Mouse (Mus musculus) limb, embryonic 11.5 days (tissue): ENCODE data around the gene Bcat2. TPM values are rescaled to one million over a fixed set of nuclear protein-coding genes. Genes with fewer than 3 reads are reported as not detected.
A peak's percentile ranks its signal among the peaks of the same experiment; 100 is the strongest.

Experiments
- ATAC-seq: fragments of 200-750 bp; cut with Nextera tagmentation; 2 replicates; pipeline ENCODE4 v1.8.0; 2017; ENCODE audit warnings: low read depth; ENCODE audit not compliant: insufficient number of reproducible peaks, low FRiP score, low TSS enrichment
- DNase-seq: peaks from one replicate; pipeline ENCODE4 v3.0.0-alpha.2; 2015; ENCODE audit warnings: low spot score
- H3K27ac ChIP-seq: fragments of 300-500 bp; sonication (generic); replicated peaks from 2 replicates; pipeline ENCODE4 v1.5.1; 2014; ENCODE audit warnings: low read depth, mild to moderate bottlenecking, low read length
- H3K27me3 ChIP-seq: fragments of 300-500 bp; sonication (generic); 2 replicates; pipeline ENCODE4 v1.6.1; 2014; ENCODE audit warnings: mild to moderate bottlenecking, low read length, mixed read lengths; ENCODE audit not compliant: control insufficient read depth, insufficient read depth
- H3K36me3 ChIP-seq: fragments of 300-500 bp; sonication (generic); 2 replicates; pipeline ENCODE4 v1.6.1; 2014; ENCODE audit warnings: mild to moderate bottlenecking, low read length, moderate library complexity, mixed read lengths; ENCODE audit not compliant: control insufficient read depth, insufficient read depth
- H3K4me1 ChIP-seq: fragments of 300-500 bp; sonication (generic); 2 replicates; pipeline ENCODE4 v1.6.1; 2014; ENCODE audit warnings: low read length, mixed read lengths; ENCODE audit not compliant: control insufficient read depth, insufficient read depth
- H3K4me2 ChIP-seq: fragments of 300-500 bp; sonication (generic); 2 replicates; pipeline ENCODE4 v1.6.1; 2014; ENCODE audit warnings: low read depth, mild to moderate bottlenecking, moderate library complexity; ENCODE audit not compliant: severe bottlenecking
- H3K4me3 ChIP-seq: fragments of 300-500 bp; sonication (generic); 2 replicates; pipeline ENCODE4 v1.5.1; 2014; ENCODE audit warnings: low read depth, low read length
- H3K9ac ChIP-seq: fragments of 300-500 bp; sonication (generic); 2 replicates; pipeline ENCODE4 v1.6.1; 2014; ENCODE audit warnings: mild to moderate bottlenecking, low read length
- H3K9me3 ChIP-seq: fragments of 300-500 bp; sonication (generic); 2 replicates; pipeline ENCODE4 v1.6.1; 2016; ENCODE audit warnings: low read length; ENCODE audit not compliant: control insufficient read depth
- WGBS: fragments of 180-500 bp; shearing (Covaris S2); extraction: QIAGEN DNeasy Blood & Tissue Kit; methylation state at CpG from one replicate; pipeline ENCODE4 v1.1.7; 2014; 5-methylcytosine and 5-hydroxymethylcytosine counted together
- polyA plus RNA-seq: library from polyadenylated mRNA; unstranded; fragments of >200 nt; fragmentation: Nextera tagmentation; extraction: Ambion mirVana; gene quantifications from 2 replicates; pipeline ENCODE4 v1.2.1, GENCODE M21; 2014

Bcat2 gene
- polyA plus RNA-seq, 1 experiment from 2014 or later: 50.7 TPM

DNA sequence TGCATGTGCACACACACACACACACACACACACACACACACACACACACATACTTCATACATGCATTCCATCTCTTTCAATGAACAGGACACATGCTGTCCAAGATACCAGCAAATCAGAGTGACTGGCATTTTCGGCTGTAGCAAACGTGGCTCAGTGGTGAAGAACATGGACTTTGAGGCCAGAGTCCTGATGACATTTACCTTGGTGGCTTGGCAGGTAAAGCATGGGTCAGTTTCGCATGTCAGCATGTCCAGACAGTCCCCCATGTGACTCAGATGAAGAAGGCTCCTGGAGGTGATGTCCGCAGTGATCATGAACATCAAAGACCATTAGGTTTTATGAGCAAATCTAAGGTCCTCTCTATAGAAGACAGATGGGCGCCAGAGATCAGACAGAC is 27.1 kb downstream of the Bcat2 start:
- Histone ChIP-seq H3K4me3 (no peak overlapping the region), H3K4me2 (no peak overlapping the region), H3K9ac (no peak overlapping the region), H3K36me3 (no peaks in the 10 kb centered on the region), H3K27me3 (no peaks in the 10 kb centered on the region), H3K27ac (no peak overlapping the region), H3K9me3 (no peaks in the 10 kb centered on the region), H3K4me1 (no peaks in the 10 kb centered on the region)
- ATAC-seq (no peak), DNase-seq (no peak)
- 85% methylated on average over 5 of the region's 5 CpGs for WGBS

DNA sequence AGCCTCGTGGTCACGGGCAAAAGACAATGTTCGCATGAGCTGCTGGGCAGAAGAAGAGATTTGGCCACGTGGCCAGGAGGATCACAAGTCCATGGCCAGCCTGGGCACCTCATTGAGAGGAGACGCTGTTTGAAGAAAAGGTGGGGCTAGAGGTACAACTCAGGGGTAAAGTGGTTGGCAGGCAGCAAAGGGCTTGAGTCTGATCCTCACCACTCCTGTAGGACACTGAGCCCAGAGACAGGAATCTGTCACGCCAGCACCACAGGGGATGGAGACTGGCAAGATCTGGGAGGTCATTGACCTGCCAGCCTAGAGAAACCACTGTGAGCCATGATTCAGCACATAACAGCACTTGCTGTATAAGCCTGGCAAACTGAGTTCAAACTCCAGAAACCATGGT is 27.6 kb downstream of the Bcat2 start:
- no peaks in the 10 kb centered on the region for H3K4me1 ChIP-seq
- no peak overlapping the region for H3K4me3 ChIP-seq
- H3K4me2 ChIP-seq: no peak overlapping the region
- H3K9me3 ChIP-seq: no peaks in the 10 kb centered on the region
- no peaks in the 10 kb centered on the region for H3K27me3 ChIP-seq
- ATAC-seq (no peak), DNase-seq (no peak)
- WGBS: 92% methylated on average over 6 of the region's 6 CpGs
- no peak overlapping the region for H3K27ac ChIP-seq
- no peak overlapping the region for H3K9ac ChIP-seq
- no peaks in the 10 kb centered on the region for H3K36me3 ChIP-seq

DNA sequence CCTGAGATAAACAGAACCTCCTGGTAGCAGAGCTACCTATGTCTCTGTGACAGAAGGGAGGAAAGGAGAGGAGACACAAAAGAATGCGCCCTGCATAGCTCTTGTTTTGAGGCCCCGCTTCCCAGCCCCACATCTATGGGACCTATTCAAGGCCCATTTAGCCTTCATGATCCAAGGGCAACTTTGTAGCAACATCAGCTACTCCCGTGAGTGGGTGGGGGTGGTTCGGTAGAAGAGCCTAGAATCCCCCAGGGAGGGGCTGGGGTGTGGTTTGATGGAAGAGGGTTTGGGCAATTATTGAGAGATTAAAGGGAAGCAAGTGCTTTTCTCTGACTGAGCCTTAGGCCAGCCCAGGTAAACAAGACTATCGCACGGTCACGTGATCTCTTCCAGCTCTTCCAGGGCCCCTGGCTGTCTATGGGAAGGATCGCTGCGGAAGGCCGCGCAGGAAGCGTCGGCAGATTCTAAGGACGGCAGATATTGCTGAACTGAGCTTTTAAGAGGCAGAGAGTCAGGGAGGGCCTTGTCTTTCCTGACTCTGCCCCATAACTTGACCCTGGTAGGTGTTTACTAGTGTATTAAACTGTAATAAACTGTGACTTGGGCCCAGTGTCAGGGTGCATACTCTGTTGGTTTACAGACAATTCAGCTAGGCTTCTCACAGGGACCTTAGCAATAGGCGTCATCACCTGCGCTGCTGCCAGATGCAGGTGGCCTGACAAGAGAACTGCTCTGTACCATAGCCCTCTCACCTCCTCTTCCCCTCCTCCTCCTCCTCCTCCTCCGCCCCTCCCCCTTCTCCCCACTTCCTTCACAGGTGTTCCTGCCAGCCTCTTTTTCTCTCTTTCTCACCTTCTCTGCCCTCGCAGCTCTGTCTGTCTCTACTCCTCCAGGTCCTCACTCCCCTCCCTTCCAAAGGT is 29.3 kb downstream of the Bcat2 start:
- H3K27me3 ChIP-seq: no peaks in the 10 kb centered on the region
- DNase-seq (no peak), ATAC-seq (no peak)
- no peak overlapping the region for H3K4me3 ChIP-seq
- H3K9ac ChIP-seq: no peak overlapping the region
- H3K4me1 ChIP-seq: no peaks in the 10 kb centered on the region
- no peak overlapping the region for H3K4me2 ChIP-seq
- H3K27ac ChIP-seq: no peak overlapping the region
- H3K9me3 ChIP-seq: no peaks in the 10 kb centered on the region
- WGBS: 49% methylated on average over 18 of the region's 18 CpGs
- H3K36me3 ChIP-seq: no peaks in the 10 kb centered on the region

DNA sequence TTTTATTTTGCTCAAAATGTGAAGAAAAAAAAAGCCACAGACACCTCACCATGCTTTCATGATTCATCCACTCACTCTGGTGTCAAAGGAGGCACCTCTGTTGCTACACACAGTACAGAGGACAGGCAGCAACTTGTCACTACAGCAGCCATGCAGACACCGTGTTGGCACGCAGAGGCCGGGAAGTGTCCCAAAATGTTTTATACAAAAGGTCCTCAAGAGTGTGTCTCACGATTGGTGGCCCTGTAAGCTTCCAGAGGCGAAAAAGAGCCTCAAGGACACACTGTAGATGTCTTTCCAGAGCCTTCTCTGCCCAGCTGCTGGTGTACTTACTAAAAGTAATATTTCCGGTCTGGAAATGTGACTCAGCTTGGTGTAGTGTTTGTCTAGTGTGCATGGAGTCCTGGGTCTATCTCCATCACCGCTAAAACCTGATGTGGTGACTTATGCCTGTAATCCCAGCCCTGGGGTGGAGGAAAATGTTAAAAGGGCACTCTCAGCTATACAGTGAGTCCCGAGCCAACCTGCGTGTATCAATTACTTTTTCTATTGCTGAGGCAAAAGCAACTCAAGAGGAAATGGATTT is 35.8 kb downstream of the Bcat2 start:
- DNase-seq (no peak), ATAC-seq (no peak)
- WGBS: 80% methylated on average over 9 of the region's 9 CpGs
- no peaks in the 10 kb centered on the region for H3K9me3 ChIP-seq
- no peak overlapping the region for H3K9ac ChIP-seq
- no peak overlapping the region for H3K27ac ChIP-seq
- H3K4me2 ChIP-seq: no peak overlapping the region
- no peaks in the 10 kb centered on the region for H3K27me3 ChIP-seq
- H3K36me3 ChIP-seq: no peaks in the 10 kb centered on the region
- no peaks in the 10 kb centered on the region for H3K4me1 ChIP-seq
- H3K4me3 ChIP-seq: no peak overlapping the region

DNA sequence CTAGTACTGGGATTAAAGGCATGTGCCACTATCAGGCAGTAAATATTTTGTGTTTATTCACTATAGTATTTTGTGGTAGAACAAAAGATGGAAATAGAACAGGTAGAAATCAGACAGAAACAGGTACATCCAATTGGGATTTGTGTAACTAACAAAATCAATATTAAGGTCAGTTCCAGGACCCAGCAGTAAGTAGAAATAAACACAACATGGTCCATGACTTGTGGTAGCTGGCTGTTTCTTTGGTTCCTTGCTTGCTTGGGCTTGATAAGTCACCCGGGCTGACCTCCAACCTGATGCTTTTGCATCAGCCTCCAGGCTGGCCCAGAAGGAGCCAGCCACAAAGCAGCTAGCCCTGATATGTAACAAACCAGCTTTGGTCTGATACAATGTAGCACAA is 39.6 kb downstream of the Bcat2 start:
- Histone ChIP-seq H3K4me1 (no peaks in the 10 kb centered on the region), H3K9ac (no peak overlapping the region), H3K36me3 (no peaks in the 10 kb centered on the region), H3K27ac (no peak overlapping the region), H3K27me3 (no peaks in the 10 kb centered on the region), H3K4me3 (no peak overlapping the region), H3K9me3 (no peaks in the 10 kb centered on the region), H3K4me2 (no peak overlapping the region)
- WGBS: 77% methylated on average over 1 of the region's 1 CpGs
- ATAC-seq: no peak
- DNase-seq: no peak

DNA sequence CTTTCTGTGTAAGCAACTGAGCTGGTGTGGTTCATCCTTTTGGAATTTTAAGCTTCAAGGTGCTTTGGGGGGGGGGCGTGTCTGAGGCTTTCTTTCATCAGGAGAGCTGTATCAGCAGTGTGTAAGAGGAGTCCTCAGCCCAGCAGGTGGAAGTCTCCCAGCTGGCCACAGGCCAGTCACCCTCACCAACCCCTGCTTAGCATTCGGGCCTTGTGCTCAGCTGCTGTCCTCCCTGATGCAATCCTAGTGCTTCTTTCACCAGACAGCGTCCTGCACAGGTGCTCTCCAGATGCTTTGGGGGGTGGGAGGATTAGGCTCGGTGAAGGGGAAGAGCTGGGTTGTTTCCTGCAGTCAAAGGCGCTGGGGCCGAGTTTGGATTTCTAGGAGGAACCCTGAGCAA is 46.3 kb downstream of the Bcat2 start:
- ATAC-seq (no peak), DNase-seq (no peak)
- WGBS: 20% methylated on average over 6 of the region's 6 CpGs
- Histone ChIP-seq H3K4me1 (peaks cover 8% of the 10 kb centered on the region; the same call in 1 of the 2 replicates), H3K4me3 (no peak overlapping the region), H3K9me3 (no peaks in the 10 kb centered on the region), H3K27ac (no peak overlapping the region), H3K27me3 (peaks cover 25% of the 10 kb centered on the region), H3K36me3 (no peaks in the 10 kb centered on the region), H3K4me2 (no peak overlapping the region), H3K9ac (no peak overlapping the region)

DNA sequence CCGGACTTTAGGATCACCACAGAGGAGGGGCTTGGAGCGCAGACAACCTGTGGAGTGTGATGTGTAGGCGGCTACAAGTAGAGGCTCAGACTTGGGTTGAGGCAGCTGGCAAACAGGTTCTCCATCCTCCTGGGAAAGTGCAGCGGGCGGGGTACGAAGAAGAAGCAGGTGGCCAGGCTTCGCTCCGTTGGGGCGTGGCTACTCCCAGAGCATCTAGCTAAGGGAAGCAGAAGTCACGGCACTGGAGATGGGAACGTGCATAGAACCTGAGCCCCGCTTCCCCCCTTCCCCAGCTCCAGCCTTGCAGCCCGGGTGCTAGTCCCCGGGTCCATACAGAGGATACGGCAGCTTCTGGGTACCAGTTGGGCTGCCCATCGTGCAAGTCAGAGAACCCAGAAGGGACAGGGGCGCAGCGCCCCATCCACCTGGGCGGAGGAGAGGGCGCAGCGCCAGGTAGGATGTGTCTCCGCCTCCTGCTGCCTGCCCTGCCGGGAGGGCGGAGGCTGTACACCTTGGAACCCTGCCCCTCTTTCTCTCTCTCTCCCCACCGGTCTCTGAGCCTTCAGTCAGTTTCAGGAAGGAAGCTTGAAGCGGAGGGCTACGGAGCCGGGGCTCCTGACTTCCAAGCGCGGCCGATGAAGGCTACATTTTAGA is 47.2 kb downstream of the Bcat2 start, which contains the start of gene Fut1:
Gene Fut1, plus strand, starts transcription at position 248 of the 654 bp plus-strand sequence.
- H3K4me2 ChIP-seq: peak within 1 kb of the TSS; percentile 42
- DNase-seq (peak; percentile 57), ATAC-seq (0 out of 2 replicates have a peak, but pooled peaks have one; percentile 28)
- 6% methylated on average over 29 of the region's 31 CpGs for WGBS
- no peaks in the 10 kb centered on the region for H3K9me3 ChIP-seq
- no peak within 1 kb of the TSS for H3K9ac ChIP-seq
- H3K4me1 ChIP-seq: peaks cover 8% of the 10 kb centered on the region; the same call in 1 of the 2 replicates
- H3K36me3 ChIP-seq: no peaks in the 10 kb centered on the region
- peaks cover 25% of the 10 kb centered on the region for H3K27me3 ChIP-seq
- H3K4me3 ChIP-seq: 0 out of 2 replicates have a peak within 1 kb of the TSS, but pooled peaks have one; percentile 3
- H3K27ac ChIP-seq: no peak within 1 kb of the TSS

DNA sequence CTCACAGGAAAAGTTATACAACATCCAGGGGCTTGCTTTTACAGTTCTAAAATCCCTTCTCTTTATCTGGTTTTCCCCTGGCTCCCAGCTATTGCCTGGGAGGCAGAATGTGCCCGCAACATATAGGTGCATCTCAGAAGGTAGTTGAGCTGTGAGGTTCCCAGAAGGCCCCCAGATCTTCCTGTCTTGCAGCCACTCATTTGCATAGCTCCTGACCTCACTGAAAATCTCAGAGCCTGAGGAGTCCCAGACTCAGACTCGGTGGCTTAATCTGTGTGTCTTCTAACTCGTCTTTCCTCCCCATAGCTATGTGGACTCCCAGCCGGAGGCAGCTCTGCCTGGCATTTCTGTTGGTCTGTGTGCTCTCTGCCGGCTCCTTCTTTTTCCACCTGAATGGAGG is 48.4 kb downstream of the Bcat2 start:
- H3K27ac ChIP-seq: no peak overlapping the region
- H3K9me3 ChIP-seq: no peaks in the 10 kb centered on the region
- no peak overlapping the region for H3K9ac ChIP-seq
- H3K4me1 ChIP-seq: peaks cover 8% of the 10 kb centered on the region; the same call in 1 of the 2 replicates
- no peak for DNase-seq
- no peak overlapping the region for H3K4me2 ChIP-seq
- ATAC-seq: no peak
- WGBS: 85% methylated on average over 5 of the region's 5 CpGs
- no peaks in the 10 kb centered on the region for H3K36me3 ChIP-seq
- no peak overlapping the region for H3K4me3 ChIP-seq
- H3K27me3 ChIP-seq: peaks cover 25% of the 10 kb centered on the region
